Mouse (Mus musculus): Measurements from ENCODE around the gene Pld2. TPM values are rescaled to one million over a fixed set of nuclear protein-coding genes. Genes with fewer than 3 reads are reported as not detected.
A peak's percentile ranks its signal among the peaks of the same experiment; 100 is the strongest.

Gene Pld2
- total and polyA plus RNA-seq, 3 experiments, result 0.15 to 0.39 TPM; not detected in 1

GRCm38 (mm10) chr11:70605024-70605566, 65.2 kb downstream of the Pld2 start:
- H3K27ac ChIP-seq (ENCODE audit: control insufficient read depth, low read depth, low read length), result no peak overlapping the region
- H3K9ac ChIP-seq (ENCODE audit: control insufficient read depth, low read depth, low read length, poor library complexity, severe bottlenecking), result no peak overlapping the region
- no peaks in the 10 kb centered on the region for H3K9me3 ChIP-seq (replicated peaks; ENCODE audit: insufficient read depth, low read length)
- DNase-seq (ENCODE audit: low read depth, low spot score), result peak; percentile 75
- H3K4me3 ChIP-seq (ENCODE audit: control insufficient read depth in 1 of 2, insufficient read depth in 1 of 2, low read depth in 2 of 2, low read length in 2 of 2), result no peak overlapping the region
- TF ChIP-seq CHD1 (IDR thresholded peaks at IDR 0.05; ENCODE audit: low read depth, low read length) (no peak), SIN3A (IDR thresholded peaks at IDR 0.05; ENCODE audit: low read length) (no peak), ZC3H11A (IDR thresholded peaks at IDR 0.05; ENCODE audit: low read depth, low read length) (peak; percentile 87), MAX (IDR thresholded peaks at IDR 0.05; ENCODE audit: low read length) (no peak), JUND (IDR thresholded peaks at IDR 0.05; ENCODE audit: low read depth, low read length) (no peak), ZMIZ1 (IDR thresholded peaks at IDR 0.05; ENCODE audit: low read depth, low read length) (no peak), ZKSCAN1 (IDR thresholded peaks at IDR 0.05; ENCODE audit: low read depth, low read length) (no peak), CTCF (IDR thresholded peaks at IDR 0.05 in 2 of 3, conservative IDR thresholded peaks at IDR 0.05 in 1 of 3; ENCODE audit: control insufficient read depth in 1 of 3, insufficient read depth in 1 of 3, low read depth in 2 of 3, low read length in 3 of 3, poor library complexity in 1 of 3, severe bottlenecking in 1 of 3) (peak; percentile 90 to 93 (median 93)), ETS1 (IDR thresholded peaks at IDR 0.05; ENCODE audit: low read depth, low read length) (no peak), SMC3 (IDR thresholded peaks at IDR 0.05; ENCODE audit: low read depth, low read length) (peak; percentile 93), TCF12 (IDR thresholded peaks at IDR 0.05; ENCODE audit: low read depth, low read length) (no peak), EP300 (IDR thresholded peaks at IDR 0.05; ENCODE audit: low read depth in 1 of 2, low read length in 2 of 2) (no peak), ZNF384 (IDR thresholded peaks at IDR 0.05; ENCODE audit: low read depth, low read length) (peak; percentile 49; the same call in 1 of the 2 replicates), RAD21 (IDR thresholded peaks at IDR 0.05; ENCODE audit: low read depth, low read length) (peak; percentile 94), KAT2A (conservative IDR thresholded peaks at IDR 0.05; ENCODE audit: low read depth, low read length) (no peak), TBP (IDR thresholded peaks at IDR 0.05; ENCODE audit: low read depth, low read length) (no peak)
- no peaks in the 10 kb centered on the region for H3K4me1 ChIP-seq (ENCODE audit: control insufficient read depth in 1 of 2, insufficient read depth in 2 of 2, low read length in 2 of 2)
- peaks cover 0 to 5% of the 10 kb centered on the region in 2 experiments; a peak in 2 of 4 replicates for H3K36me3 ChIP-seq (ENCODE audit: control insufficient read depth in 1 of 2, insufficient read depth in 2 of 2, low read length in 2 of 2)
- H3K27me3 ChIP-seq (ENCODE audit: control insufficient read depth in 1 of 2, insufficient read depth in 2 of 2, low read length in 2 of 2), result no peaks in the 10 kb centered on the region
- no peaks in the 10 kb centered on the region for H3K79me2 ChIP-seq (ENCODE audit: control insufficient read depth, insufficient read depth, low read length, poor library complexity)

DNA sequence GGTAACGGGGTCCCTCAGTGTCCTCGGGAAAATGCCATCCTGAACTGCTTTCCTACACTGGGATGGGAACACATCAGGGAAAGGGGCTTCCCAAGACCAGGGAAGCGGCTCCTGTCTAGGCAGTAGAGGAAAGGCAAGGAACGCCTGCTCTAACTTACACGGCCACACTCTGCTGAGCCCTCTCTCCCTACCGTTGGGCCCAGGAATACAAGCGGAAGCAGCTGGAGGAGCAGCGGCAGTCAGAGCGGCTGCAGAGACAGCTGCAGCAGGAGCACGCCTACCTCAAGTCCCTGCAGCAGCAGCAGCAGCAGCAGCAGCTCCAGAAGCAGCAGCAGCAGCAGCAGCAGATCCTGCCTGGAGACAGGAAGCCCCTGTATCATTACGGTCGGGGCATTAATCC, 66.9 kb downstream of the Pld2 start:
- no peaks in the 10 kb centered on the region for H3K79me2 ChIP-seq (ENCODE audit: control insufficient read depth, insufficient read depth, low read length, poor library complexity)
- H3K27me3 ChIP-seq (ENCODE audit: control insufficient read depth in 1 of 2, insufficient read depth in 2 of 2, low read length in 2 of 2), result no peaks in the 10 kb centered on the region
- no peak overlapping the region for H3K9ac ChIP-seq (ENCODE audit: control insufficient read depth, low read depth, low read length, poor library complexity, severe bottlenecking)
- H3K9me3 ChIP-seq (replicated peaks; ENCODE audit: insufficient read depth, low read length), result no peaks in the 10 kb centered on the region
- H3K4me3 ChIP-seq (ENCODE audit: control insufficient read depth in 1 of 2, insufficient read depth in 1 of 2, low read depth in 2 of 2, low read length in 2 of 2), result no peak overlapping the region
- DNase-seq (ENCODE audit: low read depth, low spot score), result no peak
- no peak overlapping the region for H3K27ac ChIP-seq (ENCODE audit: control insufficient read depth, low read depth, low read length)
- H3K4me1 ChIP-seq (ENCODE audit: control insufficient read depth in 1 of 2, insufficient read depth in 2 of 2, low read length in 2 of 2), result no peaks in the 10 kb centered on the region
- H3K36me3 ChIP-seq (ENCODE audit: control insufficient read depth in 1 of 2, insufficient read depth in 2 of 2, low read length in 2 of 2), result peaks cover 0 to 8% of the 10 kb centered on the region in 2 experiments; a peak in 2 of 4 replicates
- no peak for TF ChIP-seq TBP (IDR thresholded peaks at IDR 0.05; ENCODE audit: low read depth, low read length)
- no peak for TF ChIP-seq TAL1 (IDR thresholded peaks at IDR 0.05; ENCODE audit: low read length)
- no peak for TF ChIP-seq ZC3H11A (IDR thresholded peaks at IDR 0.05; ENCODE audit: low read depth, low read length)
- no peak for TF ChIP-seq HCFC1 (IDR thresholded peaks at IDR 0.05; ENCODE audit: low read depth, low read length)
- no peak for TF ChIP-seq JUND (IDR thresholded peaks at IDR 0.05; ENCODE audit: low read depth, low read length)
- no peak for TF ChIP-seq MAZ (IDR thresholded peaks at IDR 0.05; ENCODE audit: low read depth, low read length)
- TF ChIP-seq KAT2A (conservative IDR thresholded peaks at IDR 0.05; ENCODE audit: low read depth, low read length), result no peak
- no peak for TF ChIP-seq GATA1 (IDR thresholded peaks at IDR 0.05; ENCODE audit: low read depth, low read length)
- no peak for TF ChIP-seq SMC3 (IDR thresholded peaks at IDR 0.05; ENCODE audit: low read depth, low read length)
- TF ChIP-seq NELFE (IDR thresholded peaks at IDR 0.05; ENCODE audit: low read depth, low read length), result no peak
- no peak for TF ChIP-seq MYC (IDR thresholded peaks at IDR 0.05; ENCODE audit: low read depth, low read length)
- no peak for TF ChIP-seq NRF1 (IDR thresholded peaks at IDR 0.05; ENCODE audit: insufficient read depth, low read depth, low read length, poor library complexity, severe bottlenecking)
- no peak for TF ChIP-seq ZMIZ1 (IDR thresholded peaks at IDR 0.05; ENCODE audit: low read depth, low read length)
- TF ChIP-seq POLR2AphosphoS5 (IDR thresholded peaks at IDR 0.05; ENCODE audit: borderline replicate concordance, low read depth, low read length), result no peak
- no peak for TF ChIP-seq CTCF (IDR thresholded peaks at IDR 0.05 in 2 of 3, conservative IDR thresholded peaks at IDR 0.05 in 1 of 3; ENCODE audit: control insufficient read depth in 1 of 3, insufficient read depth in 1 of 3, low read depth in 2 of 3, low read length in 3 of 3, poor library complexity in 1 of 3, severe bottlenecking in 1 of 3)
- TF ChIP-seq CHD2 (IDR thresholded peaks at IDR 0.05; ENCODE audit: low read length), result no peak
- no peak for TF ChIP-seq ZNF384 (IDR thresholded peaks at IDR 0.05; ENCODE audit: low read depth, low read length)

Measured in MEL (cell line).